Mouse (Mus musculus): ENCODE results near the gene Syngr1. TPM values are rescaled to one million over a fixed set of nuclear protein-coding genes. Genes with fewer than 3 reads are reported as not detected.

The Syngr1 gene
- total and polyA plus RNA-seq, 3 experiments = 44.2 to 86.9 (median 74.6) TPM

GRCm38 (mm10) chr15:80065414-80065813 lies 25.7 kb upstream of the Syngr1 start:
- TF ChIP-seq GATA2 (IDR thresholded peaks at IDR 0.05; ENCODE audit: borderline replicate concordance, low read depth, low read length) (no peak), CTCF (IDR thresholded peaks at IDR 0.05; ENCODE audit: low read depth, low read length) (peak; percentile 33), POLR2AphosphoS5 (IDR thresholded peaks at IDR 0.05; ENCODE audit: insufficient replicate concordance, low read depth, low read length) (no peak)
- ATAC-seq (ENCODE audit: extremely low read depth, insufficient number of reproducible peaks, low FRiP score, poor library complexity, severe bottlenecking) (no peak), DNase-seq (ENCODE audit: low spot score) (no peak)
- no peaks in the 10 kb centered on the region for H3K9me3 ChIP-seq (replicated peaks)
- no peaks in the 10 kb centered on the region; the same call in 1 of the 2 replicates for H3K4me1 ChIP-seq (ENCODE audit: insufficient read depth, low read depth, low read length)
- no peak overlapping the region for H3K4me3 ChIP-seq (ENCODE audit: low read depth, low read length)
- peaks cover 36% of the 10 kb centered on the region for H3K27me3 ChIP-seq (ENCODE audit: insufficient read depth, low read length)
- no peaks in the 10 kb centered on the region for H3K36me3 ChIP-seq (replicated peaks)

- no peaks in the 10 kb centered on the region; the same call in 1 of the 2 replicates for H3K4me1 ChIP-seq (ENCODE audit: insufficient read depth, low read depth, low read length)
- peaks cover 43% of the 10 kb centered on the region for H3K27me3 ChIP-seq (ENCODE audit: insufficient read depth, low read length)
- ATAC-seq (ENCODE audit: extremely low read depth, insufficient number of reproducible peaks, low FRiP score, poor library complexity, severe bottlenecking) (no peak), DNase-seq (ENCODE audit: low spot score) (no peak)
- no peak overlapping the region for H3K4me3 ChIP-seq (ENCODE audit: low read depth, low read length)
- H3K36me3 ChIP-seq (replicated peaks) = no peaks in the 10 kb centered on the region
- no peak for TF ChIP-seq POLR2AphosphoS5 (IDR thresholded peaks at IDR 0.05; ENCODE audit: insufficient replicate concordance, low read depth, low read length)
- 0 out of 2 replicates have a peak, but pooled peaks have one; percentile 26 for TF ChIP-seq CTCF (IDR thresholded peaks at IDR 0.05; ENCODE audit: low read depth, low read length)
- no peak for TF ChIP-seq GATA1 (IDR thresholded peaks at IDR 0.05; ENCODE audit: borderline replicate concordance, low read length)
- no peak for TF ChIP-seq TAL1 (conservative IDR thresholded peaks at IDR 0.05; ENCODE audit: low read depth, low read length)
- no peaks in the 10 kb centered on the region for H3K9me3 ChIP-seq (replicated peaks)
These were observed 24.6 kb upstream of the Syngr1 start for GRCm38 (mm10) chr15:80066538-80066937.

- Histone ChIP-seq H3K4me1 (ENCODE audit: insufficient read depth, low read depth, low read length) (peaks cover 5% of the 10 kb centered on the region), H3K36me3 (replicated peaks) (no peaks in the 10 kb centered on the region), H3K4me3 (ENCODE audit: low read depth, low read length) (no peak overlapping the region), H3K9me3 (replicated peaks) (no peaks in the 10 kb centered on the region), H3K27me3 (ENCODE audit: insufficient read depth, low read length) (peaks cover 53% of the 10 kb centered on the region)
- no peak for ATAC-seq (ENCODE audit: extremely low read depth, insufficient number of reproducible peaks, low FRiP score, poor library complexity, severe bottlenecking)
- no peak for DNase-seq (ENCODE audit: low spot score)
- TF ChIP-seq CTCF (IDR thresholded peaks at IDR 0.05; ENCODE audit: low read depth, low read length) (no peak), TAL1 (conservative IDR thresholded peaks at IDR 0.05; ENCODE audit: low read depth, low read length) (no peak), GATA1 (IDR thresholded peaks at IDR 0.05; ENCODE audit: borderline replicate concordance, low read length) (no peak)
These were observed 22.0 kb upstream of the Syngr1 start for GRCm38 (mm10) chr15:80069171-80069570.

- TF ChIP-seq CTCF (IDR thresholded peaks at IDR 0.05; ENCODE audit: low read depth, low read length) (no peak), GATA2 (IDR thresholded peaks at IDR 0.05; ENCODE audit: borderline replicate concordance, low read depth, low read length) (no peak), TAL1 (conservative IDR thresholded peaks at IDR 0.05; ENCODE audit: low read depth, low read length) (no peak), POLR2AphosphoS5 (IDR thresholded peaks at IDR 0.05; ENCODE audit: insufficient replicate concordance, low read depth, low read length) (no peak), GATA1 (IDR thresholded peaks at IDR 0.05; ENCODE audit: borderline replicate concordance, low read length) (no peak)
- Histone ChIP-seq H3K9me3 (replicated peaks) (no peaks in the 10 kb centered on the region), H3K4me3 (ENCODE audit: low read depth, low read length) (no peak overlapping the region), H3K36me3 (replicated peaks) (no peaks in the 10 kb centered on the region), H3K4me1 (ENCODE audit: insufficient read depth, low read depth, low read length) (peaks cover 12% of the 10 kb centered on the region), H3K27me3 (ENCODE audit: insufficient read depth, low read length) (peaks cover 57% of the 10 kb centered on the region)
- DNase-seq (ENCODE audit: low spot score) (no peak), ATAC-seq (ENCODE audit: extremely low read depth, insufficient number of reproducible peaks, low FRiP score, poor library complexity, severe bottlenecking) (no peak)
These were observed 21.0 kb upstream of the Syngr1 start for GRCm38 (mm10) chr15:80070095-80070644.

- H3K36me3 ChIP-seq (replicated peaks) = peaks cover 7% of the 10 kb centered on the region
- H3K9me3 ChIP-seq (replicated peaks) = no peaks in the 10 kb centered on the region
- H3K27me3 ChIP-seq (ENCODE audit: insufficient read depth, low read length) = peaks cover 49% of the 10 kb centered on the region
- H3K4me3 ChIP-seq (ENCODE audit: low read depth, low read length) = no peak overlapping the region
- ATAC-seq (ENCODE audit: extremely low read depth, insufficient number of reproducible peaks, low FRiP score, poor library complexity, severe bottlenecking) (no peak), DNase-seq (ENCODE audit: low spot score) (no peak)
- TF ChIP-seq CTCF (IDR thresholded peaks at IDR 0.05; ENCODE audit: low read depth, low read length) (no peak), POLR2AphosphoS5 (IDR thresholded peaks at IDR 0.05; ENCODE audit: insufficient replicate concordance, low read depth, low read length) (no peak), TAL1 (conservative IDR thresholded peaks at IDR 0.05; ENCODE audit: low read depth, low read length) (no peak), GATA1 (IDR thresholded peaks at IDR 0.05; ENCODE audit: borderline replicate concordance, low read length) (no peak), GATA2 (IDR thresholded peaks at IDR 0.05; ENCODE audit: borderline replicate concordance, low read depth, low read length) (no peak)
- peaks cover 28% of the 10 kb centered on the region for H3K4me1 ChIP-seq (ENCODE audit: insufficient read depth, low read depth, low read length)
These were observed 19.1 kb upstream of the Syngr1 start for GRCm38 (mm10) chr15:80071951-80072437.

- ATAC-seq (ENCODE audit: extremely low read depth, insufficient number of reproducible peaks, low FRiP score, poor library complexity, severe bottlenecking) = no peak
These were observed 18.4 kb upstream of the Syngr1 start for GRCm38 (mm10) chr15:80072579-80073255.

More at GRCm38 (mm10) chr15:80072579-80073255, 18.4 kb upstream of the Syngr1 start:
- no peak overlapping the region for H3K4me3 ChIP-seq (ENCODE audit: low read depth, low read length)
- H3K27me3 ChIP-seq (ENCODE audit: insufficient read depth, low read length) = peaks cover 41% of the 10 kb centered on the region
- DNase-seq (ENCODE audit: low spot score) = no peak
- no peaks in the 10 kb centered on the region for H3K9me3 ChIP-seq (replicated peaks)
- peaks cover 34% of the 10 kb centered on the region for H3K4me1 ChIP-seq (ENCODE audit: insufficient read depth, low read depth, low read length)
- TF ChIP-seq CTCF (IDR thresholded peaks at IDR 0.05; ENCODE audit: low read depth, low read length) (no peak), GATA2 (IDR thresholded peaks at IDR 0.05; ENCODE audit: borderline replicate concordance, low read depth, low read length) (no peak), GATA1 (IDR thresholded peaks at IDR 0.05; ENCODE audit: borderline replicate concordance, low read length) (no peak), TAL1 (conservative IDR thresholded peaks at IDR 0.05; ENCODE audit: low read depth, low read length) (no peak), POLR2AphosphoS5 (IDR thresholded peaks at IDR 0.05; ENCODE audit: insufficient replicate concordance, low read depth, low read length) (no peak)
- peaks cover 13% of the 10 kb centered on the region for H3K36me3 ChIP-seq (replicated peaks)

Measured in G1E (cell line).